Mouse (Mus musculus): ENCODE data around the gene Pdia5.

The Pdia5 gene

GRCm38 (mm10) chr16:35490231-35491070, at the start of gene Pdia5:
Gene Pdia5 (minus strand): TSS chr16:35490873.
- no peak for DNase-seq

- no peak for DNase-seq
Measured at GRCm38 (mm10) chr16:35539041-35539440, 48.4 kb upstream of the Pdia5 start.

GRCm38 (mm10) chr16:35537651-35538050, 47.0 kb upstream of the Pdia5 start:
- DNase-seq, result no peak

GRCm38 (mm10) chr16:35534630-35535029, 44.0 kb upstream of the Pdia5 start:
- DNase-seq, result no peak

GRCm38 (mm10) chr16:35524200-35524599, 33.5 kb upstream of the Pdia5 start:
- DNase-seq, result no peak

- DNase-seq, result no peak
Measured at GRCm38 (mm10) chr16:35519245-35519644, 28.6 kb upstream of the Pdia5 start.

- DNase-seq, result no peak
Measured at GRCm38 (mm10) chr16:35517976-35518951, 27.6 kb upstream of the Pdia5 start.

- DNase-seq, result no peak
Measured at GRCm38 (mm10) chr16:35515977-35516612, 25.4 kb upstream of the Pdia5 start.

GRCm38 (mm10) chr16:35509331-35510070, 18.8 kb upstream of the Pdia5 start:
- no peak for DNase-seq

- DNase-seq, result no peak
Measured at GRCm38 (mm10) chr16:35508581-35508980, 17.9 kb upstream of the Pdia5 start.

GRCm38 (mm10) chr16:35505786-35506185, 15.1 kb upstream of the Pdia5 start:
- no peak for DNase-seq

GRCm38 (mm10) chr16:35504266-35504665, 13.6 kb upstream of the Pdia5 start:
- DNase-seq, result no peak

- no peak for DNase-seq
Measured at GRCm38 (mm10) chr16:35502456-35502855, 11.8 kb upstream of the Pdia5 start.

- no peak for DNase-seq
Measured at GRCm38 (mm10) chr16:35501106-35501760, 10.6 kb upstream of the Pdia5 start.

- DNase-seq, result no peak
Measured at GRCm38 (mm10) chr16:35500342-35500741, 9.7 kb upstream of the Pdia5 start.

GRCm38 (mm10) chr16:35489793-35490192, 880 bp downstream of the Pdia5 start:
- no peak for DNase-seq

GRCm38 (mm10) chr16:35489066-35489718, 1.5 kb downstream of the Pdia5 start:
- no peak for DNase-seq

GRCm38 (mm10) chr16:35487776-35488175, 2.9 kb downstream of the Pdia5 start:
- no peak for DNase-seq

- no peak for DNase-seq
Measured at GRCm38 (mm10) chr16:35487056-35487455, 3.6 kb downstream of the Pdia5 start.

- no peak for DNase-seq
Measured at GRCm38 (mm10) chr16:35485711-35486110, 5.0 kb downstream of the Pdia5 start.

- no peak for DNase-seq
Measured at GRCm38 (mm10) chr16:35484526-35485233, 6.0 kb downstream of the Pdia5 start.
